Mouse (Mus musculus): ENCODE data around the gene Wdr4.

The Wdr4 gene

GRCm38 (mm10) chr17:31445061-31445731 is 74.6 kb downstream of the Wdr4 start:
- DNase-seq (ENCODE audit: low spot score), result no peak
